Mouse (Mus musculus) stomach, embryonic 14.5 days (tissue): ENCODE measurements around the gene Gm42715. TPM values are rescaled to one million over a fixed set of nuclear protein-coding genes. Genes with fewer than 3 reads are reported as not detected.
A peak's percentile ranks its signal among the peaks of the same experiment; 100 is the strongest.

Experiments used
- ATAC-seq: fragments of 200-750 bp; cut with Nextera tagmentation; 2 replicates; pipeline ENCODE4 v1.8.0; 2017; ENCODE audit warnings: low read depth, moderate TSS enrichment; ENCODE audit not compliant: insufficient number of reproducible peaks, insufficient read depth, low FRiP score
- H3K27ac ChIP-seq: fragments of 300-500 bp; sonication (generic); 2 replicates; pipeline ENCODE4 v1.5.1; 2014; ENCODE audit warnings: mild to moderate bottlenecking, low read length, moderate library complexity, mixed read lengths
- H3K27me3 ChIP-seq: fragments of 300-500 bp; sonication (generic); 2 replicates; pipeline ENCODE4 v1.6.1; 2014; ENCODE audit warnings: low read length, control low read depth, mixed read lengths; ENCODE audit not compliant: control insufficient read depth, insufficient read depth
- H3K36me3 ChIP-seq: fragments of 300-500 bp; sonication (generic); 2 replicates; pipeline ENCODE4 v1.6.1; 2014; ENCODE audit warnings: mild to moderate bottlenecking, control low read depth, low read length, moderate library complexity, mixed read lengths; ENCODE audit not compliant: control insufficient read depth, insufficient read depth
- H3K4me1 ChIP-seq: fragments of 300-500 bp; sonication (generic); 2 replicates; pipeline ENCODE4 v1.6.1; 2014; ENCODE audit warnings: low read length, control low read depth, mixed read lengths; ENCODE audit not compliant: control insufficient read depth, insufficient read depth
- H3K4me2 ChIP-seq: fragments of 300-500 bp; sonication (generic); replicated peaks from 2 replicates; pipeline ENCODE4 v1.6.1; 2014; ENCODE audit warnings: low read depth, low read length, control low read depth
- H3K4me3 ChIP-seq: fragments of 300-500 bp; sonication (generic); 2 replicates; pipeline ENCODE4 v1.5.1; 2014; ENCODE audit warnings: low read depth, low read length, control low read depth
- H3K9ac ChIP-seq: fragments of 300-500 bp; sonication (generic); replicated peaks from 2 replicates; pipeline ENCODE4 v1.6.1; 2014; ENCODE audit warnings: low read depth, mild to moderate bottlenecking, control low read depth, low read length, moderate library complexity, mixed read lengths
- H3K9me3 ChIP-seq: fragments of 300-500 bp; sonication (generic); 2 replicates; pipeline ENCODE4 v1.6.1; 2016; ENCODE audit warnings: low read depth, low read length, control low read depth; ENCODE audit not compliant: control insufficient read depth
- WGBS: fragments of 180-500 bp; shearing (Covaris S2); extraction: QIAGEN DNeasy Blood & Tissue Kit; methylation state at CpG from one replicate; pipeline ENCODE4 v1.1.7; 2014; 5-methylcytosine and 5-hydroxymethylcytosine counted together
- polyA plus RNA-seq: library from polyadenylated mRNA; unstranded; fragments of >200 nt; fragmentation: Nextera tagmentation; extraction: Ambion mirVana; gene quantifications from 2 replicates; pipeline ENCODE4 v1.2.1, GENCODE M21; 2014

Gm42715 gene
- polyA plus RNA-seq, 1 experiment from 2014 or later: 20.8 TPM

- Histone ChIP-seq H3K36me3 (peaks cover 13% of the 10 kb centered on the region), H3K9me3 (no peaks in the 10 kb centered on the region), H3K27ac (peak within 1 kb of the TSS; percentile 97), H3K27me3 (no peaks in the 10 kb centered on the region), H3K9ac (peak within 1 kb of the TSS; percentile 81), H3K4me1 (peaks cover 6% of the 10 kb centered on the region; the same call in 1 of the 2 replicates), H3K4me2 (peak within 1 kb of the TSS; percentile 52), H3K4me3 (peak within 1 kb of the TSS; percentile 71)
- WGBS: under 1% methylated on average over 34 of the region's 37 CpGs
- peak; percentile 97 for ATAC-seq
These were observed 7.6 kb upstream of the Gm42715 start, which contains the start of gene Srcap for GRCm38 (mm10) chr7:127511808-127512230. Gene Srcap, plus strand, starts transcription at chr7:127511983.

- peak overlapping the region; percentile 52 for H3K4me2 ChIP-seq
- H3K4me3 ChIP-seq: peak overlapping the region; percentile 71
- peak overlapping the region; percentile 81 for H3K9ac ChIP-seq
- H3K4me1 ChIP-seq: peaks cover 6% of the 10 kb centered on the region; the same call in 1 of the 2 replicates
- peak; percentile 84 for ATAC-seq
- H3K36me3 ChIP-seq: peaks cover 20% of the 10 kb centered on the region
- H3K27me3 ChIP-seq: no peaks in the 10 kb centered on the region
- peak overlapping the region; percentile 97 for H3K27ac ChIP-seq
- no peaks in the 10 kb centered on the region for H3K9me3 ChIP-seq
- under 1% methylated on average over 79 of the region's 93 CpGs for WGBS
These were observed 7.0 kb upstream of the Gm42715 start for GRCm38 (mm10) chr7:127512231-127513015.

GRCm38 (mm10) chr7:127513016-127513390 lies 6.4 kb upstream of the Gm42715 start:
- Histone ChIP-seq H3K4me3 (peak overlapping the region; percentile 71), H3K27me3 (no peaks in the 10 kb centered on the region), H3K4me1 (peaks cover 6% of the 10 kb centered on the region; the same call in 1 of the 2 replicates), H3K36me3 (peaks cover 25% of the 10 kb centered on the region), H3K4me2 (peak overlapping the region; percentile 52), H3K9me3 (no peaks in the 10 kb centered on the region), H3K27ac (peak overlapping the region; percentile 97), H3K9ac (peak overlapping the region; percentile 81; the same call in 1 of the 2 replicates)
- WGBS: 32% methylated on average over 8 of the region's 8 CpGs
- no peak for ATAC-seq

- peaks cover 6% of the 10 kb centered on the region; the same call in 1 of the 2 replicates for H3K4me1 ChIP-seq
- 70% methylated on average over 3 of the region's 3 CpGs for WGBS
- H3K27me3 ChIP-seq: no peaks in the 10 kb centered on the region
- H3K9ac ChIP-seq: no peak overlapping the region; the same call in 1 of the 2 replicates
- peaks cover 30% of the 10 kb centered on the region for H3K36me3 ChIP-seq
- H3K9me3 ChIP-seq: no peaks in the 10 kb centered on the region
- H3K4me3 ChIP-seq: peak overlapping the region; percentile 71; the same call in 1 of the 2 replicates
- H3K4me2 ChIP-seq: peak overlapping the region; percentile 52
- 0 out of 2 replicates have a peak overlapping the region, but pooled peaks have one; percentile 29 for H3K27ac ChIP-seq
- no peak for ATAC-seq
These were observed 5.6 kb upstream of the Gm42715 start for GRCm38 (mm10) chr7:127513781-127514180.

GRCm38 (mm10) chr7:127515846-127516245 lies 3.5 kb upstream of the Gm42715 start:
- Histone ChIP-seq H3K4me3 (no peak overlapping the region), H3K4me2 (no peak overlapping the region), H3K27ac (no peak overlapping the region), H3K9me3 (no peaks in the 10 kb centered on the region), H3K27me3 (no peaks in the 10 kb centered on the region), H3K9ac (no peak overlapping the region), H3K36me3 (peaks cover 46% of the 10 kb centered on the region), H3K4me1 (peaks cover 6% of the 10 kb centered on the region; the same call in 1 of the 2 replicates)
- WGBS: 93% methylated on average over 7 of the region's 7 CpGs
- ATAC-seq: no peak

- no peaks in the 10 kb centered on the region for H3K9me3 ChIP-seq
- H3K4me2 ChIP-seq: no peak overlapping the region
- peaks cover 6% of the 10 kb centered on the region; the same call in 1 of the 2 replicates for H3K4me1 ChIP-seq
- H3K36me3 ChIP-seq: peaks cover 51% of the 10 kb centered on the region
- WGBS: 97% methylated on average over 6 of the region's 7 CpGs
- no peak overlapping the region for H3K27ac ChIP-seq
- no peak overlapping the region for H3K9ac ChIP-seq
- H3K4me3 ChIP-seq: no peak overlapping the region
- H3K27me3 ChIP-seq: no peaks in the 10 kb centered on the region
- ATAC-seq: no peak
These were observed 3.0 kb upstream of the Gm42715 start for GRCm38 (mm10) chr7:127516344-127516743.

GRCm38 (mm10) chr7:127541671-127542070 lies 22.3 kb downstream of the Gm42715 start:
- H3K27ac ChIP-seq: no peak overlapping the region
- ATAC-seq: no peak
- H3K4me1 ChIP-seq: no peaks in the 10 kb centered on the region
- no peak overlapping the region for H3K4me2 ChIP-seq
- H3K4me3 ChIP-seq: no peak overlapping the region
- WGBS: 93% methylated on average over 3 of the region's 3 CpGs
- H3K27me3 ChIP-seq: no peaks in the 10 kb centered on the region
- peaks cover 89% of the 10 kb centered on the region for H3K36me3 ChIP-seq
- H3K9ac ChIP-seq: no peak overlapping the region
- H3K9me3 ChIP-seq: no peaks in the 10 kb centered on the region

GRCm38 (mm10) chr7:127549116-127549835 lies 29.9 kb downstream of the Gm42715 start:
- WGBS: 87% methylated on average over 15 of the region's 15 CpGs
- Histone ChIP-seq H3K4me3 (no peak overlapping the region), H3K9me3 (no peaks in the 10 kb centered on the region), H3K4me1 (no peaks in the 10 kb centered on the region), H3K27me3 (no peaks in the 10 kb centered on the region), H3K27ac (no peak overlapping the region), H3K36me3 (peaks cover 73% of the 10 kb centered on the region), H3K4me2 (no peak overlapping the region), H3K9ac (no peak overlapping the region)
- no peak for ATAC-seq
